Mouse (Mus musculus) embryonic facial prominence, embryonic 14.5 days (tissue): ENCODE measurements around the gene Nxpe4. TPM values are rescaled to one million over a fixed set of nuclear protein-coding genes. Genes with fewer than 3 reads are reported as not detected.
"Not testable (repeated sequence)": the region's sequence is repeated elsewhere in the genome, so short reads cannot be mapped to it uniquely, and the experiment has no call there.

ENCODE experiments used
- ATAC-seq: fragments of 200-750 bp; cut with Nextera tagmentation; 2 replicates; pipeline ENCODE4 v1.8.0; 2017; ENCODE audit warnings: low read depth, moderate number of reproducible peaks, moderate TSS enrichment
- DNase-seq: peaks from one replicate; pipeline ENCODE4 v3.0.0-alpha.2; 2015; ENCODE audit warnings: low spot score
- H3K27ac ChIP-seq: fragments of 300-500 bp; sonication (generic); replicated peaks from 2 replicates; pipeline ENCODE4 v1.5.1; 2014; ENCODE audit warnings: low read depth, mild to moderate bottlenecking, low read length, moderate library complexity
- H3K27me3 ChIP-seq: fragments of 300-500 bp; sonication (generic); replicated peaks from 2 replicates; pipeline ENCODE4 v1.6.1; 2014; ENCODE audit warnings: low read length; ENCODE audit not compliant: control insufficient read depth, insufficient read depth
- H3K36me3 ChIP-seq: fragments of 300-500 bp; sonication (generic); 2 replicates; pipeline ENCODE4 v1.6.1; 2014; ENCODE audit warnings: low read length, mixed read lengths; ENCODE audit not compliant: control insufficient read depth, insufficient read depth
- H3K4me1 ChIP-seq: fragments of 300-500 bp; sonication (generic); 2 replicates; pipeline ENCODE4 v1.6.1; 2014; ENCODE audit warnings: antibody characterized with exemption, low read length; ENCODE audit not compliant: control insufficient read depth, insufficient read depth
- H3K4me2 ChIP-seq: fragments of 300-500 bp; sonication (generic); 2 replicates; pipeline ENCODE4 v1.6.1; 2014; ENCODE audit warnings: low read depth, mild to moderate bottlenecking, low read length, moderate library complexity, mixed read lengths
- H3K4me3 ChIP-seq: fragments of 300-500 bp; sonication (generic); 2 replicates; pipeline ENCODE4 v1.5.1; 2014; ENCODE audit warnings: low read depth, mild to moderate bottlenecking, low read length
- H3K9ac ChIP-seq: fragments of 300-500 bp; sonication (generic); 2 replicates; pipeline ENCODE4 v1.6.1; 2014; ENCODE audit warnings: low read depth, mild to moderate bottlenecking, low read length, moderate library complexity, mixed read lengths
- H3K9me3 ChIP-seq: fragments of 300-500 bp; sonication (generic); 2 replicates; pipeline ENCODE4 v1.6.1; 2016; ENCODE audit warnings: low read length; ENCODE audit not compliant: control insufficient read depth
- WGBS: fragments of 180-500 bp; shearing (Covaris S2); extraction: QIAGEN DNeasy Blood & Tissue Kit; methylation state at CpG from one replicate; pipeline ENCODE4 v1.1.7; 2014; 5-methylcytosine and 5-hydroxymethylcytosine counted together
- polyA plus RNA-seq: library from polyadenylated mRNA; unstranded; fragments of >200 nt; fragmentation: Nextera tagmentation; extraction: Ambion mirVana; gene quantifications from 2 replicates; pipeline ENCODE4 v1.2.1, GENCODE M21; 2014

The Nxpe4 gene
- 7.4 and 8.1 TPM in 2 replicates for polyA plus RNA-seq

DNA sequence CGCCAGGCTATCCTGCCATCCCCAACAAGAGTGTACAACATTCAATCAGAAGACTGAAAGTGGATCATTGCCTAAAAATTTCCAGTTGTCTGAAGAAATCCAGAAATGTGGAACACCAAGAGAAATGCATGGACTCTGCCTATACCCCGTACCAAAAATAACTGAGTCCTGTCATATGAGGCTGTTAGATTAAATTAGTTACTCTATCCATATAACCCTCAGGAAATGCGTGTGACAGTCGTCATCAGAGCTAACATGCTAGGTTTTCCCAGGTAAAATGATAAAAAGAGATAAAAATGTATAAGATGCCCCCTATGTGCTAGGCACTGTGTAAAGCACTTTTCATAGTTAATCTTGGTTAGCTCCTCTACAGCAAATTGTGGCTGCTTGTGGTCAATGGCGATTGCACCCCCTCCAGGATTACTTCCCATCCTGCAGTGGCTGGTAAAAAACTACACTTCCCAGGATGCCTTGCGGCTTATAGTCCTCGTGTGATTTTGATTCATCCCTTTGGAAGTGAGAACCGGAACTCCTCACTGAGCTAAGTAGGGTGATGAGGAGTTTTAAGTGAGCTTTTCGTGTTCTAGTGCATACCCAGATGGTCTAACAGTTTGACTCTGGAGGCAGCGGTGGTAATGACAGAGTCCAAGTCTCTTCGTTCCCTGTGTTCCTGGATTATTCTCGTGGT, at the start of gene Nxpe4:
TSS of gene Nxpe4 (plus strand) at position 519 of the 688 bp plus-strand sequence.
- Histone ChIP-seq H3K36me3 (0 out of 2 replicates have a peak, but pooled peaks cover 3% of the 10 kb centered on the region), H3K4me3 (peak within 1 kb of the TSS; percentile 40), H3K9ac (peak within 1 kb of the TSS; percentile 52), H3K9me3 (no peaks in the 10 kb centered on the region), H3K27me3 (no peaks in the 10 kb centered on the region), H3K27ac (no peak within 1 kb of the TSS), H3K4me1 (no peaks in the 10 kb centered on the region; the same call in 1 of the 2 replicates), H3K4me2 (peak within 1 kb of the TSS; percentile 58)
- 28% methylated on average over 12 of the region's 12 CpGs for WGBS
- peak; percentile 84 for ATAC-seq
- peak; percentile 92 for DNase-seq

DNA sequence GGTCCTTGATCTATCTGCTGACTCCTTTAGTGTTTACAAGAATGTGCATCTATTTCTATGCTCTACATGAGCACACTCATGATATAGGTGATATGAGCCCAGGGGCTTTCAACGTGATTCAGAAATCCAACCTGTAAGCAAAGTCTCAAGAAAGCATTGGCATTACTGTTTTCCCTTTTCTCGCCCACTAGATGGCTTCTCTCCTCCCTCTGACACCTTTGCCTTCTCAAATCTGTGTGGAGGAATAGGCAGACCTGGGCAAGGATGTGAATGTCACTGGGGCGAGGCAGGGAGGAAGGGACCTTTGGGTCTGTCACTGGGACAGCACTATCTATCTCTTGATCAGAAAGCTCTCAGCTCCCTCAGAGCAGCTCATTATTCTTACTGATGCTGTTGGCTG, 35.0 kb upstream of the Nxpe4 start:
- Histone ChIP-seq H3K36me3 (no peaks in the 10 kb centered on the region), H3K9ac (no peak overlapping the region), H3K4me1 (no peaks in the 10 kb centered on the region), H3K9me3 (no peaks in the 10 kb centered on the region), H3K4me3 (no peak overlapping the region), H3K27me3 (no peaks in the 10 kb centered on the region), H3K4me2 (no peak overlapping the region), H3K27ac (no peak overlapping the region)
- WGBS: 22% methylated on average over 3 of the region's 3 CpGs
- DNase-seq (no peak), ATAC-seq (no peak)

DNA sequence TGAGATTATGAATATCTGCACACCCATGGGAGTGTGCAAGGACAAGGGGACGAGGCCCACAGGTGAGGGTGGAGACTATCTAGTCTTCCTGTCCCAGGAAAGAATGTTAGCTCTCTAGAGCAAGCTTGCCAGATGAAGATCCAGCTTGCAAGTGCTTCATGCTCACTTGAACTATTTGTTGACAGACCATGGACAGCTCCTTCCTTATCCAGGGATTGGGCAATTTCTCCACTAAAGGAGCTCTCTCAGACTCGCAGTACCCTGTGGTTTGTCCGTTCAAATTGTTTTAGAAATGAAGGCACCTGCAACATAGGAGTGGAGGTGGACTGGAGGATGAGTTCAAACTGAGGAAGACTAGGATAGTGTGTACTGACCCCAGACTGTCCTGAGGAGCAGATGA, 24.3 kb upstream of the Nxpe4 start:
- no peak overlapping the region for H3K27ac ChIP-seq
- H3K4me1 ChIP-seq: no peaks in the 10 kb centered on the region
- H3K4me3 ChIP-seq: no peak overlapping the region
- H3K9me3 ChIP-seq: no peaks in the 10 kb centered on the region
- no peak for ATAC-seq
- no peaks in the 10 kb centered on the region for H3K27me3 ChIP-seq
- H3K36me3 ChIP-seq: no peaks in the 10 kb centered on the region
- 22% methylated on average over 3 of the region's 3 CpGs for WGBS
- no peak overlapping the region for H3K4me2 ChIP-seq
- no peak overlapping the region for H3K9ac ChIP-seq
- peak; percentile 84 for DNase-seq

DNA sequence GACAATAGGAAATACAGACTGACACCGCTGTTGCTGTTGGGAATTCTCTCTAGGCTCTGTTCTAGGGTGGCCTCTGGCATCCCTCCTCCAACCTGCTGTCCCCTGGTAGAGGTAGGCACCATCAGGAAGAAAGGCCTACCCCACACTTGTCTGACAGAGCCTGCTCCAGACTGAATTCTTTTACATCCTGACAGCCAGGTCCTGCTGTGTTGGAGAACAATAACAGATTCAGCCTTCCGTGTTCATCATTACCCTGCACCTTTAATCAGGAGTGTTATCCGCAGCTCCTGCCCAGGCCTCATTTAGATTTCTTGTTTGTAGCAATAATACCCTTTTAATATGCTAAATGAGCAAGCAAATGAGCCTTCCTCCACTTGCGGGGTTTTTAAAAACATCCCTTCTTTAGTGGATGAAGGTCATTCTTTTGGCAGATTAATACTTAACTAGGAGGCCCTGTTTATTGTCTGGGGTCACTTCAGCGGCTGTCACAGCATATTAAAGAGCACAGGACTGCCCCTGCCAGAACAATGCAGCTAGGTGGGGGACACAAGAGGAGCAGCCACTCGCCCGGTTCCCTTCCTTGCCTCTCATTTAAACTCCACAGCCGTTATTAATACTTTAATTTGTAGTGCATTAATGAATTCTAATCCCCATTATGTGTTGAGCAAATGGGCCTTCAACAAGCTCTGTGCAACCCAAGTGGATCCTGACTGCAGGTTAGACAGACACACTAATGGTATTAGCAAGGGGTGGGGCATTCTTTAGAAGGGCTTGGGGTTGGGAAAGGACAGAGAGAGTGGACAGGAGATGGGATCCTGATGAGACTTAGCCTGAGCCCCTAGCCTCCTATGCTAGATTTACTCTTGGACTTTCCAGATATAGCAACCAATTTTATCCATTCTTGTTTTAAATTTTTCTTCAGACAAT, 21.1 kb upstream of the Nxpe4 start:
- peak; percentile 44 for DNase-seq
- WGBS: 27% methylated on average over 8 of the region's 8 CpGs

DNA sequence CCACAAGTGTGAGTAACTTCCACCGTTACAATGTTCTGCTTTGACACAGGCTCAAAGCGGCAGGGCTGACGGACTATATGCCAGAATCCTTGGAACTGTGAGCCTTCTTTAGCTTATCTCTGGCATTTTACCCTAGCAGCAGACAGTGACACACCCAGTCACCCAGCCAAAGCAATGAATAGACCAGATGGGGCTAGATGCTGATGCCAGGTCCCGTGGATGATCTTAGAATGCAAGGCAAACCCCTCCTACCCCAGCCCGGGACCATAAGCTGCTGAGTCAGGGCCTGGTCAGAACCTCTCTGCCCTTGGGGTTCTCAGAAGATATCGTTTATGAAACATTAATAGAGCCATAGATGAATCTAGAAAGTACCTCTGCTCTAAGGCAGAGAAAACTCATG, 19.2 kb upstream of the Nxpe4 start:
- Histone ChIP-seq H3K4me1 (no peaks in the 10 kb centered on the region), H3K27ac (no peak overlapping the region), H3K9ac (no peak overlapping the region), H3K4me3 (no peak overlapping the region), H3K9me3 (no peaks in the 10 kb centered on the region), H3K27me3 (no peaks in the 10 kb centered on the region), H3K36me3 (no peaks in the 10 kb centered on the region), H3K4me2 (no peak overlapping the region)
- WGBS: 82% methylated on average over 6 of the region's 6 CpGs
- ATAC-seq: no peak
- no peak for DNase-seq

More for the DNA sequence above, 21.1 kb upstream of the Nxpe4 start:
- H3K9ac ChIP-seq: no peak overlapping the region
- H3K4me2 ChIP-seq: no peak overlapping the region
- H3K27me3 ChIP-seq: no peaks in the 10 kb centered on the region
- H3K4me3 ChIP-seq: no peak overlapping the region
- H3K4me1 ChIP-seq: no peaks in the 10 kb centered on the region
- H3K9me3 ChIP-seq: no peaks in the 10 kb centered on the region
- H3K36me3 ChIP-seq: no peaks in the 10 kb centered on the region
- H3K27ac ChIP-seq: no peak overlapping the region
- peak; percentile 57; the same call in 1 of the 2 replicates for ATAC-seq

DNA sequence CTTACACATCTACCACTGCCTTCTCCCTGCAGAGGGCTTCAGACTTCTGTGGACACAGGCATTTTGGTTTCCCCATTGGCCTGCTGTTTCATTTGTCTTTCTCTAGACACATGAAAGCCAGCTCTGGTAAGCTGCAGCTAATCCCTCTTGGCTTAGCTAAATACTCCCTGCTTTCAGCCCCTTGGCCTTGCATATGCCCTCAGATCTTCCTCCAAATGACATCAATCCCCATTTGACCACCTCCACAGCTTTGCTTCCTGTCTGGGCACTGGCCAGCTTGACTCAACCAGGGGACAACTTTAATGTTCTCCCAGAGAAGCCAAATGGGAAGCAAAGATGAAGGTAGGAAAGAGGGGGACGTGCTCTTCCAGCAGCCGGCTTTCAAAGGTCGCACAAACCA, 15.1 kb upstream of the Nxpe4 start:
- Histone ChIP-seq H3K36me3 (no peaks in the 10 kb centered on the region), H3K27me3 (no peaks in the 10 kb centered on the region), H3K9me3 (no peaks in the 10 kb centered on the region), H3K4me3 (no peak overlapping the region), H3K9ac (no peak overlapping the region), H3K4me1 (no peaks in the 10 kb centered on the region), H3K27ac (no peak overlapping the region), H3K4me2 (no peak overlapping the region)
- DNase-seq (no peak), ATAC-seq (no peak)
- WGBS: 71% methylated on average over 3 of the region's 3 CpGs

DNA sequence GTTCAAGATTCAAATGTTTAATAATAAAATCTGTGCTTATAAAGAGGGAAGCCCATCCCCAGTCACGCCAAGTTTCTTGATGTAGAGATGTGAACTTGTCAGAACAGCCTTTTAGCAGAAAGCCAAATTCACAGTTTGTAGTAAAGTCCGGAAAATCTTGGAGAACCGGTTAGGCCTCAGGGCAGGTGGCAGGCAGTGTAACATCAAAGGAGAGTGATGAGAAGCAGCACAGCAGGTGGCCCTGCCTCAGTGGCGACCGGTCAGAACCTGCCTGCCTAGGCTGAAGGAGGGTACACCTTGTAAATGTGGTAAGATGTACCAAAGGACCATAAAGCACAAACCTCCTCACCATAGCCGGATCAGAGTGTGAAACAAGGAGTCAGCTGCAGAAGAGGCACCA, 4.7 kb downstream of the Nxpe4 start:
- H3K36me3 ChIP-seq, H3K4me3 ChIP-seq, H3K9ac ChIP-seq, H3K27ac ChIP-seq, H3K9me3 ChIP-seq, H3K27me3 ChIP-seq, H3K4me2 ChIP-seq, H3K4me1 ChIP-seq: not testable (repeated sequence)
- ATAC-seq (peak; percentile 34; the same call in 1 of the 2 replicates), DNase-seq (peak; percentile 61)
- WGBS: 47% methylated on average over 6 of the region's 6 CpGs

DNA sequence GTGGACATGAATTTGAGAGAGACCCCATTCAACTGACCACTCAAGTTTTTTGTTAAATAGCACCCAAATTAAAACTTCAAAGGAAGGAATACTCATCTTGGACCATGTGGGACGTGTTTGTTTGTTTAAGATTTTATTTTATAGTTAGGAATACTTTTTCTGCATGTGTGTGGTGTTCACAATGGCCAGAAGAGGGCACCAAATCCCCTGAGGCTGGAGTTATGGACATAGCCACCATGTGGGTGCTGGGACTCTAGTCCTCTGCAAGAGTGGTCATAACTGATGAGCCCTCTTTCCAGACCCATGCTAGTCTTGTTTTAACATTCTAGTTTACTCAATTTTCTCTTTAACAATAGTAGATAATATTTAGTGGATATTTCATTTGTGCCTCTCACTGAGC, 14.9 kb downstream of the Nxpe4 start:
- 66% methylated on average over 1 of the region's 1 CpGs for WGBS
- Histone ChIP-seq H3K36me3 (no peaks in the 10 kb centered on the region), H3K4me1 (no peaks in the 10 kb centered on the region), H3K9ac (no peak overlapping the region), H3K27ac (no peak overlapping the region), H3K27me3 (no peaks in the 10 kb centered on the region), H3K9me3 (no peaks in the 10 kb centered on the region), H3K4me3 (no peak overlapping the region), H3K4me2 (no peak overlapping the region)
- no peak for DNase-seq
- ATAC-seq: no peak
